ENCODE assay signal across 8 mouse cellular contexts in the genomic region with DNA sequence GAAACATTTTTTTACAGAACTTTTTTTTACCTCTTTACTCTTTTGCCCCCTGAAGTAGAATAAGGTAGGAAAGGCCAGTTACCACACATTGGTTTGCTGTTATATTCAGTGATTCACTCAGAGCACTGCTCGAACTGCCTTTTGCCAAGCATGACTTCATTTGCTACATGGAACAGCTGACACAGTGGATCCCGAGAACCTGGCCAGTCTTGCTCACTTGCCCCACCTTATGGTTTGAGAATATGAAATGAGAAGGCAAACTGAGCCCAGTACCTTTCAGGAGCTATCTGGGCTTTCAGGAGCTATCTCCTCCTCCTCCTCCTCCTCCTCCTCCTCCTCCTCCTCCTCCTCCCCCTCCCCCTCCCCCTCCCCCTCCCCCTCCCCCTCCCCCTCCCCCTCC. TPM values are rescaled to one million over a fixed set of nuclear protein-coding genes. Genes with fewer than 3 reads are reported as not detected.
A peak's percentile ranks its signal among the peaks of the same experiment; 100 is the strongest.
DNase-seq lines count a peak whose midpoint lies in the region; ATAC-seq and TF ChIP-seq lines count a peak whose summit lies in the region.

No protein-coding gene starts in this region.

- no peak for TF ChIP-seq EP300 in liver, embryonic 14.5 days (IDR thresholded peaks at IDR 0.05; ENCODE audit: low read depth)

- intact Hi-C loops in left cerebral cortex, postnatal 4 days (cut with DNase I): no loop called here
- intact Hi-C loops in left cerebral cortex, postnatal 10 days (cut with DNase I): no loop called here

- no peak overlapping the region for H3K9ac ChIP-seq in liver, embryonic 14.5 days (replicated peaks)

- 39% methylated on average over 2 of the region's 2 CpGs for WGBS in liver, embryonic 14.5 days (ENCODE audit: insufficient replicate concordance)

- H3K4me1 ChIP-seq in liver, embryonic 14.5 days (replicated peaks; ENCODE audit: control insufficient read depth in 2 of 2, insufficient read depth in 2 of 2, low read length in 1 of 2): no peaks in the 10 kb centered on the region

- peak; percentile 28 for TF ChIP-seq CTCF in liver, embryonic 14.5 days (IDR thresholded peaks at IDR 0.05; ENCODE audit: low read depth)

- H3K27me3 ChIP-seq in liver, embryonic 14.5 days (ENCODE audit: control insufficient read depth, insufficient read depth, low read length): no peaks in the 10 kb centered on the region

- peak; percentile 61 to 80 for DNase-seq in adrenal gland, adult (ENCODE audit: inconsistent age in 2 of 2, low spot score in 1 of 2)
- DNase-seq in adrenal gland, adult 18-20 months (ENCODE audit: low spot score in 2 of 2): no peak
- peak; percentile 11 for DNase-seq in left cerebral cortex, postnatal 4 days
- DNase-seq in left cerebral cortex, postnatal 10 days (ENCODE audit: extremely low spot score in 1 of 2, low spot score in 2 of 2): no peak
- peak; percentile 90 for DNase-seq in cerebellum, adult 9-10 months
- DNase-seq in liver, embryonic 14.5 days (ENCODE audit: low read depth in 3 of 3, low spot score in 3 of 3): no peak
- no peak for DNase-seq in testis, postnatal 14 days (ENCODE audit: low spot score)

- H3K36me3 ChIP-seq in liver, embryonic 14.5 days (replicated peaks; ENCODE audit: control insufficient read depth, insufficient read depth, low read depth): no peaks in the 10 kb centered on the region

- no peak overlapping the region for H3K27ac ChIP-seq in liver, embryonic 14.5 days

- H3K9me3 ChIP-seq in liver, embryonic 14.5 days (ENCODE audit: control insufficient read depth, low read length): no peaks in the 10 kb centered on the region

- H3K4me2 ChIP-seq in liver, embryonic 14.5 days (ENCODE audit: low read depth): no peak overlapping the region

- no peak overlapping the region for H3K4me3 ChIP-seq in liver, embryonic 14.5 days (ENCODE audit: insufficient read depth in 1 of 2, low read depth in 2 of 2, low read length in 2 of 2)

- no peak; the same call in 1 of the 2 replicates for ATAC-seq in liver, embryonic 14.5 days (ENCODE audit: insufficient read depth)
- ATAC-seq in monocyte, adult 5-6 weeks (replicated peaks; ENCODE audit: insufficient number of reproducible peaks, low FRiP score, low TSS enrichment, poor library complexity, severe bottlenecking): no peak

RNA-seq across cellular contexts. Expression of gene Ppp6r2, which starts 22.2 kb away (rescaled TPM):
- total RNA-seq in adrenal gland, adult 18-20 months (2021): 10 to 100 TPM; 46.6 to 48.3 TPM
- total RNA-seq in left cerebral cortex, postnatal 4 days (2021): 100 to 1,000 TPM; 163 to 165 TPM
- total RNA-seq in left cerebral cortex, postnatal 10 days (2021): 100 to 1,000 TPM; 154 to 159 TPM
- polyA plus RNA-seq in liver, embryonic 14.5 days (2012; rRNA removed): 11.6 and 15.3 TPM in 2 replicates
- 17.7 and 19.5 TPM in 2 replicates for polyA plus RNA-seq in liver, embryonic 14.5 days (2014; fragmentation: Nextera tagmentation; extraction: Ambion mirVana)
- total RNA-seq in monocyte, adult 5-6 weeks (2017): 16.8 to 32.5 TPM (median 19.4 TPM) in 3 replicates

RNA-seq across cellular contexts. Expression of gene Dennd6b, which starts 37.3 kb away (rescaled TPM):
- 1 to 10 TPM; 5.2 to 5.4 TPM for total RNA-seq in adrenal gland, adult 18-20 months (2021)
- total RNA-seq in left cerebral cortex, postnatal 4 days (2021): 10 to 100 TPM; 46.6 to 49.4 TPM
- total RNA-seq in left cerebral cortex, postnatal 10 days (2021): 10 to 100 TPM; 41.4 to 41.8 TPM
- polyA plus RNA-seq in liver, embryonic 14.5 days (2012; rRNA removed): 4.5 TPM in 2 replicates
- 1.6 and 2.4 TPM in 2 replicates for polyA plus RNA-seq in liver, embryonic 14.5 days (2014; fragmentation: Nextera tagmentation; extraction: Ambion mirVana)
- total RNA-seq in monocyte, adult 5-6 weeks (2017): 2.1 to 3.1 TPM (median 2.7 TPM) in 3 replicates

RNA-seq across cellular contexts. Expression of gene Plxnb2, which starts 53.0 kb away (rescaled TPM):
- 100 to 1,000 TPM in 1 of 2 experiments, 10 to 100 TPM in 1; 84.0 to 113 TPM for total RNA-seq in adrenal gland, adult 18-20 months (2021)
- total RNA-seq in left cerebral cortex, postnatal 4 days (2021): 100 to 1,000 TPM; 100 TPM
- 10 to 100 TPM; 49.0 to 52.3 TPM for total RNA-seq in left cerebral cortex, postnatal 10 days (2021)
- polyA plus RNA-seq in liver, embryonic 14.5 days (2012; rRNA removed): 21.6 and 23.7 TPM in 2 replicates
- 16.4 and 18.3 TPM in 2 replicates for polyA plus RNA-seq in liver, embryonic 14.5 days (2014; fragmentation: Nextera tagmentation; extraction: Ambion mirVana)
- 145 to 153 TPM (median 153 TPM) in 3 replicates for total RNA-seq in monocyte, adult 5-6 weeks (2017)

Comparison
In these comparisons a context has a peak if more than half of its experiments do, and no peak if none do; other contexts are left out.
1. DNase-seq: peak in adrenal gland, adult (2 of 2), left cerebral cortex, postnatal 4 days (single experiment) and cerebellum, adult 9-10 months (single experiment); none in adrenal gland, adult 18-20 months (0 of 2), left cerebral cortex, postnatal 10 days (0 of 2), liver, embryonic 14.5 days (0 of 3) and testis, postnatal 14 days (single experiment).
2. RNA of gene Dennd6b, which starts 37.3 kb away (total RNA-seq): 46.6 to 49.4 TPM in left cerebral cortex, postnatal 4 days and 41.4 to 41.8 TPM in left cerebral cortex, postnatal 10 days; 5.2 to 5.4 TPM in adrenal gland, adult 18-20 months and 2.1 to 3.1 TPM in monocyte, adult 5-6 weeks; every median in the first group is over 4 times any median in the second.